Mouse (Mus musculus): ENCODE results near the gene Ecsit. TPM values are rescaled to one million over a fixed set of nuclear protein-coding genes. Genes with fewer than 3 reads are reported as not detected.
A peak's percentile ranks its signal among the peaks of the same experiment; 100 is the strongest.

Gene Ecsit
- total and polyA plus RNA-seq, 3 experiments = 92.5 to 169 (median 106) TPM

- Histone ChIP-seq H3K36me3 (ENCODE audit: control insufficient read depth, insufficient read depth, low read length) (no peaks in the 10 kb centered on the region), H3K79me2 (replicated peaks; ENCODE audit: control insufficient read depth, insufficient read depth, low read length) (no peaks in the 10 kb centered on the region), H3K4me3 (peak within 1 kb of the TSS; percentile 94), H3K9ac (ENCODE audit: low read depth, low read length) (peak within 1 kb of the TSS; percentile 94), H3K4me1 (ENCODE audit: control insufficient read depth, insufficient read depth, low read length) (peaks cover 3% of the 10 kb centered on the region), H3K27me3 (ENCODE audit: control insufficient read depth, insufficient read depth, low read length) (no peaks in the 10 kb centered on the region), H3K27ac (peak within 1 kb of the TSS; percentile 97)
- whole genome bisulfite sequencing = under 1% methylated on average over 62 of the region's 87 CpGs
- peak; percentile 97 for DNase-seq
- TF ChIP-seq CTCF (IDR thresholded peaks at IDR 0.05) (peak; percentile 38), EP300 (IDR thresholded peaks at IDR 0.05; ENCODE audit: insufficient read depth, low read depth, low read length) (peak; percentile 54; the same call in 1 of the 2 replicates), POLR2A (IDR thresholded peaks at IDR 0.05; ENCODE audit: insufficient read depth, low read depth, low read length) (peak; percentile 95)
- intact Hi-C loops (cut with DNase I) = loop anchor here (2.0 to 10.0 kb wide), 5 partner anchors 14 to 154 kb away; partner anchors contain the start of genes Ccdc151, Ecsit, Elof1 and Pigyl
These were observed 14.3 kb downstream of the Ecsit start, which contains the start of the genes Gm49318 and Zfp653 for GRCm38 (mm10) chr9:22070791-22071573. Gene Gm49318 (minus strand): TSS chr9:22071259. Gene Zfp653 (minus strand): TSS chr9:22071376.

- H3K27ac ChIP-seq = peak overlapping the region; percentile 97; the same call in 1 of the 2 replicates
- H3K27me3 ChIP-seq (ENCODE audit: control insufficient read depth, insufficient read depth, low read length) = no peaks in the 10 kb centered on the region
- 52% methylated on average over 4 of the region's 4 CpGs for WGBS
- intact Hi-C loops (cut with DNase I) = loop anchor here (2.0 to 10.0 kb wide), 6 partner anchors 15 to 345 kb away; partner anchors contain the start of genes 9530077C05Rik, Ccdc151, Ecsit and Elof1
- TF ChIP-seq CTCF (IDR thresholded peaks at IDR 0.05) (no peak), EP300 (IDR thresholded peaks at IDR 0.05; ENCODE audit: insufficient read depth, low read depth, low read length) (no peak), POLR2A (IDR thresholded peaks at IDR 0.05; ENCODE audit: insufficient read depth, low read depth, low read length) (no peak)
- no peaks in the 10 kb centered on the region for H3K36me3 ChIP-seq (ENCODE audit: control insufficient read depth, insufficient read depth, low read length)
- H3K4me1 ChIP-seq (ENCODE audit: control insufficient read depth, insufficient read depth, low read length) = peaks cover 3% of the 10 kb centered on the region
- peak overlapping the region; percentile 94 for H3K4me3 ChIP-seq
- H3K9ac ChIP-seq (ENCODE audit: low read depth, low read length) = no peak overlapping the region
- H3K79me2 ChIP-seq (replicated peaks; ENCODE audit: control insufficient read depth, insufficient read depth, low read length) = no peaks in the 10 kb centered on the region
- DNase-seq = no peak
These were observed 15.2 kb downstream of the Ecsit start for GRCm38 (mm10) chr9:22069881-22070553.

GRCm38 (mm10) chr9:22067195-22067594 is 18.0 kb downstream of the Ecsit start:
- intact Hi-C loops (cut with DNase I) = loop anchor here (1.0 to 10.0 kb wide), 2 partner anchors 76 to 348 kb away; partner anchors contain the start of gene 9530077C05Rik
- 83% methylated on average over 5 of the region's 5 CpGs for WGBS
- no peak for DNase-seq

GRCm38 (mm10) chr9:22066433-22066832 is 18.8 kb downstream of the Ecsit start:
- H3K9ac ChIP-seq (ENCODE audit: low read depth, low read length) = no peak overlapping the region
- H3K27me3 ChIP-seq (ENCODE audit: control insufficient read depth, insufficient read depth, low read length) = no peaks in the 10 kb centered on the region
- TF ChIP-seq EP300 (IDR thresholded peaks at IDR 0.05; ENCODE audit: insufficient read depth, low read depth, low read length) = peak; percentile 57; the same call in 1 of the 2 replicates
- TF ChIP-seq CTCF (IDR thresholded peaks at IDR 0.05) = peak; percentile 89
- no peak for TF ChIP-seq POLR2A (IDR thresholded peaks at IDR 0.05; ENCODE audit: insufficient read depth, low read depth, low read length)
- H3K79me2 ChIP-seq (replicated peaks; ENCODE audit: control insufficient read depth, insufficient read depth, low read length) = no peaks in the 10 kb centered on the region
- WGBS = 73% methylated on average over 3 of the region's 3 CpGs
- peaks cover 1% of the 10 kb centered on the region; the same call in 1 of the 2 replicates for H3K4me1 ChIP-seq (ENCODE audit: control insufficient read depth, insufficient read depth, low read length)
- no peak overlapping the region for H3K27ac ChIP-seq
- intact Hi-C loops (cut with DNase I) = loop anchor here (10.0 kb wide), 1 partner anchor 348 kb away; the partner anchor contains the start of gene 9530077C05Rik
- peak; percentile 36 to 67 for DNase-seq
- no peak overlapping the region for H3K4me3 ChIP-seq
- H3K36me3 ChIP-seq (ENCODE audit: control insufficient read depth, insufficient read depth, low read length) = no peaks in the 10 kb centered on the region

More at GRCm38 (mm10) chr9:22067195-22067594, 18.0 kb downstream of the Ecsit start:
- Histone ChIP-seq H3K79me2 (replicated peaks; ENCODE audit: control insufficient read depth, insufficient read depth, low read length) (no peaks in the 10 kb centered on the region), H3K4me1 (ENCODE audit: control insufficient read depth, insufficient read depth, low read length) (peaks cover 3% of the 10 kb centered on the region), H3K36me3 (ENCODE audit: control insufficient read depth, insufficient read depth, low read length) (no peaks in the 10 kb centered on the region), H3K9ac (ENCODE audit: low read depth, low read length) (no peak overlapping the region), H3K27me3 (ENCODE audit: control insufficient read depth, insufficient read depth, low read length) (no peaks in the 10 kb centered on the region), H3K27ac (no peak overlapping the region), H3K4me3 (no peak overlapping the region)
- no peak for TF ChIP-seq POLR2A (IDR thresholded peaks at IDR 0.05; ENCODE audit: insufficient read depth, low read depth, low read length)
- no peak for TF ChIP-seq EP300 (IDR thresholded peaks at IDR 0.05; ENCODE audit: insufficient read depth, low read depth, low read length)
- no peak for TF ChIP-seq CTCF (IDR thresholded peaks at IDR 0.05)

GRCm38 (mm10) chr9:22065642-22066041 is 19.6 kb downstream of the Ecsit start:
- TF ChIP-seq POLR2A (IDR thresholded peaks at IDR 0.05; ENCODE audit: insufficient read depth, low read depth, low read length) = no peak
- TF ChIP-seq EP300 (IDR thresholded peaks at IDR 0.05; ENCODE audit: insufficient read depth, low read depth, low read length) = no peak
- no peak for TF ChIP-seq CTCF (IDR thresholded peaks at IDR 0.05)
- Histone ChIP-seq H3K79me2 (replicated peaks; ENCODE audit: control insufficient read depth, insufficient read depth, low read length) (no peaks in the 10 kb centered on the region), H3K27ac (no peak overlapping the region), H3K9ac (ENCODE audit: low read depth, low read length) (no peak overlapping the region), H3K4me1 (ENCODE audit: control insufficient read depth, insufficient read depth, low read length) (peaks cover 1% of the 10 kb centered on the region; the same call in 1 of the 2 replicates), H3K4me3 (no peak overlapping the region), H3K27me3 (ENCODE audit: control insufficient read depth, insufficient read depth, low read length) (no peaks in the 10 kb centered on the region), H3K36me3 (ENCODE audit: control insufficient read depth, insufficient read depth, low read length) (no peaks in the 10 kb centered on the region)
- no peak for DNase-seq
- 94% methylated on average over 11 of the region's 11 CpGs for WGBS
- intact Hi-C loops (cut with DNase I) = loop anchor here (10.0 kb wide), 1 partner anchor 349 kb away; the partner anchor contains the start of gene 9530077C05Rik
